Mouse (Mus musculus) monocyte, adult 5-6 weeks (primary cell): ENCODE data around the gene Fsd1l. TPM values are rescaled to one million over a fixed set of nuclear protein-coding genes. Genes with fewer than 3 reads are reported as not detected.
"Not testable (repeated sequence)": the region's sequence is repeated elsewhere in the genome, so short reads cannot be mapped to it uniquely, and the experiment has no call there.

Source experiments
- ATAC-seq: fragments of 153-309, 156-312 bp; replicated peaks from 2 replicates; pipeline ENCODE4 v1.8.0; 2017; ENCODE audit warnings: mild to moderate bottlenecking; ENCODE audit not compliant: low TSS enrichment, insufficient number of reproducible peaks, severe bottlenecking, poor library complexity, low FRiP score
- total RNA-seq: library from RNA; stranded (forward); fragments of 200-1000, 200-491, 200-594 nt; gene quantifications from 3 replicates; pipeline ENCODE4 v1.2.3, GENCODE M21; 2017

The Fsd1l gene
- total RNA-seq, 1 experiment from 2014 or later: 0.19 TPM

DNA sequence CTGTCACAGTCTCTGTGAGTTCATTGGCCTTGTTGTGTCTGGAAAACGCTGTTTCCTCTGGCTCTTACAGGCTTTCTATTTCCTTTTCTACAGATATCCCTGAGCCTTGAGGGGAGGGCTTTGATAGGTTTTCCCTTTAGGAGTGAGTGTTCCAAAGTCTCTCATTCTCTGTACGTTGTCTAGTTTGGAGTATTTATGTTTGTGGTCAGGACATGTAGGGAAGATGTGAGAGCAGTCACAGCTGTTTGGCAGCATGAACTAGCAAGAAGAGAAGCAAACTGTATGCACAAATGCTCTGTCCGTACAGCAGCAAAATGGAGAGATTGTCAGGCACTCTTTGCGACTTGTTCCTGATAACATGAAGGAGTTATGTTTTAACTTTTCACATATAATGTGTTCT, 86.3 kb downstream of the Fsd1l start:
- no peak for ATAC-seq

DNA sequence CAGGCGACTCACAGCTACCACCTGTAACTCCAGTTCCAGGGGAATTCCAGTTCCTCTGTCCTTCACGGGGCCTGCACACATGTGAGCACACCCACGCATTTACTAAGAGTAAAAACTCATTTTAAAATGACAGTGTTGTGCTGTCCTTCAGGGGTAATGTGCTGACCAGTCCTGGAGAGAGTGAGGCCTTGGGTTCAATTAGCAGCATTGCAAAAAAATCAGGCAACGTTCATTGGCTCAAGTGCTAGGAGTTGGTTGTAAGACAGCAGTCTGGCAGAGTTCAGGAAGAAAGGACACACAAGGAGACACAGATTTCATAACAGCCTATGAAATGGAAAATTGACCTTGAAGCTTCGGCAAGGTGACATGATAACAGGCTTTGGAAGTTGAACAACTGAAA, 87.0 kb downstream of the Fsd1l start:
- no peak for ATAC-seq

DNA sequence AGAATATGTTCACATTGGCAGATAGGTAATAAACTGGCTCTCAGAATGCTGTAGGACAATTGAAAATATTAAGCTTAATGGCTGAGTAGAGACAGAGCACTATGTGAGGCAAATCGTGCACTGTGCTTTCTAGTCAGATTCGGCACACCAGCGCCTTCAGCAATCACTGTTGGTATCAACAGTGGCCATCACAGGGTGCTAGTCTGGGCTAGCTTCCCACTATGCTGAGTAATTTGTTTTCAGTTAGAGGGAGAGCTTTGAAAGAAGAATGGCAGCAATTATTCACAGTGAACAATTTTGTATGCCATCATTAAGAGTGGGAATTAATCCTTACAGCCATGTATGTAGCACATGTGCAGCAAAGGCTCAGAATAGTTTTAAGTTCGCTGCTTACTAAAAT, 91.2 kb downstream of the Fsd1l start:
- no peak for ATAC-seq

DNA sequence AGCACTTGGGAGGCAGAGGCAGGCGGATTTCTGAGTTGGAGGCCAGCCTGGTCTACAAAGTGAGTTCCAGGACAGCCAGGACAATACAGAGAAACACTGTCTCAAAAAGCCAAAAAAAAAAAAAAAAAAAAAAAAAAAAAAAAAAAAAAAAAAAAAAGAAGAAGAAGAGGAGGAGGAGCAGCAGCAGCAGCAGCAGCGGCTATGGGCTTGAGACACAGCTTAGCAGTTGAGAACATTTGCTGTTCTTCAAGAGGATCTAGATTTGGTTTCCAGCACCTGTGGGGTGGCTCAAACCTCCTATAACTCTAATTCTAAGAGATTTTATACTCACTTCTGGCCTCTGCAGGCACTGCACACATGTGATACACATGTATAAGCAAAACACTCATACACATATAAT, 94.8 kb downstream of the Fsd1l start:
- not testable (repeated sequence) for ATAC-seq

DNA sequence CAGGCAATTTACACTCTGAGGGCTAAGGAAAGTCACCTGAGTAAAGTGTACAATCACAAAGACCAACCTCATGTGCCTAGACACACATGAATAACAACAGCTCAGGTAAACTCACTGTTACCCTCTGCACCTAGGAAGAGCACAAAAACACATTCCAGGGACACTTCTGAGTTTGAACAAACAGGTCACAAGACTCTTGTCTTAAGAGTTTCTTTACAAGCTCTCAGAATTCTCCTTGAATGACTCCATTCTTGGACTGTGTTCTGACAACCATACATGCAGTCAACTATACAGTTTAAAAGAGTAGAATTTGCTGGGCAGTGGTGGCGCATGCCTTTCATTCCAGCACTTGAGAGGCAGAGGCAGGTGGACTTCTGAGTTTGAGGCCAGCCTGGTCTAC, 96.8 kb downstream of the Fsd1l start:
- no peak for ATAC-seq

DNA sequence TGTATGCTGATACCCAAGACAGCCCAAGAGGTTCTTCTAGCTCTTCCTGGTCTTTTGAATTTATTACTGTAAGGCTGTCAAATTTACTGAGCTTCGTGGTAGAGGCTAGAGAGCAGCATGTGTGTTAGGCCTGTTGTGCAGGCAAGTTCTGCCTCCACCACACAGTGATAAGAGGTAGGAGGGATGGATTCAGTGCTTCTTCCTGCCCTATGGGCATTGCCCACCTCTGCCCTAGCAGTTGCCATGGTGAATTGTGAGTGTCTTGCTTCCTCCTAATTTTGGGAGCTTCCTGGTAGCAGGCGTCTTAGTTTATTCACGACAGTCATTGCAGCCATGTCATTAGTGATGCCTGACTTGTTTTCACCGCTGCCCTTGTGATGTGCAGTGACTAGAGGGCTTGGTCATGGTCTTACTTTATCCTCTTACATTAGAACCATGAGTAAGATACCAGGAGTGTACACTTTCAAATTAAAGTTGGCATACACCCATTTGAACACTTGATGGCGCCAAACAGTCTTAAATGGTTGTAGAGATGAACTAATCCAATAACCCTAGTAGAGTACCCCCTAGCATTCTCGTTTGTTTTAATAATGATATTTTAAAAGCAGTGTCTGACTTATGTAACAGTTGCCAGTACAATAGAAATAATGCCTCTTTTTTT, 107.8 kb downstream of the Fsd1l start:
- peak; percentile 53; the same call in 1 of the 2 replicates for ATAC-seq

DNA sequence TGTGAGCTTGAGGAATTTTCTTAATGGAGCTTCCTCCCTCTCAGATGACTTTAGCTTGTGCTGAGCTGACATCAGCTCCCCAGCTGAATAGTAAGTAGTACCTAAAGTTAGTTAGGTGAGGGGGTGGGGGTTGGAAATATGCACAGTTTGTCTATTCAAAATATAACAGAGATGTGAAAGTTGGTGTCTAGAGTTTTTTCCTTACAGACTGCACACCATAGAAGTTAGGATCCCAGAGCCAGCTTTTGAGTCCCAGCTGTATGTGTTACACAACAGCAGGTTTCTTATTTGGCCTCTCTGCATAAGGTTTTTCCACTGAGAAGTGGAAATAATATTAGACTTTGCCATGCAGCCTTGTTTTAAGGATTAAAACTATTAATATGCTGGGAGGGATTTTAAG, 118.6 kb downstream of the Fsd1l start:
- ATAC-seq: no peak

DNA sequence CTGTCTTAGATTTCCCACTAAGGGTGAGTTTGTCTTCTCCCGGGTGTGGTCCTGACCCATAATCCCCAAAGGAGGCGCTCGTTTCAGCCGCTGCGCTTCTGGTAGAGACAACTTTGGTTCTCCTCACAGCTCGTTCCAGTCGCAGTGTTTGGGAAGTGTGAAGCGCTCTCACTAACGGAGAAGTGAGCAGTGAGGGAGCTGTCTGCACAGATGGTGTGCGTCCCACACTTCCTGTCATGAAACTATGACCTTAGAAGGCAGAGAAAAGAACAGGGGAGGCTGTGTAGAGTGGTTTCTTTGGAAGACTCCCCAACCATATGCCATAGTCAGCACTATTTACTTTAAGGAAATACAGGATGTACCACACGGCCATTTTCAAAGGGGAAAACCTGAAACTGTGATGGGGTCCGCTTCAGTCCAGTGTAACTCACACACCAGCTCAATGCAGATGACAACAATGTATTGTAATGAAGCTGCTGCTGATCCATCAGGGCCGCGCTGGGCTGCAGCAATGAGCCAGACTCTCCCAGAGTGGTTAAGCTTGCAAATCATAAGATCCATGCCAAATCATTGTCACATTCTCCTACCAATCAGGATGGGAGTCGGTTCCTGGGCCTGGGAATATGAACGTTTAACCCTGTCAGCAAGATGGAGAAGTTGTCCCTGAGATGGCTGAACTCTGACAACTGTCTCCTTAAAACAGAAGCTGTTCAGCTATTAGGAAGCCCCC, 119.3 kb downstream of the Fsd1l start:
- ATAC-seq: no peak

Other genes starting within 250 kb of the Fsd1l start
- 11.0 to 21.2 TPM (median 12.1 TPM) in 3 replicates for gene Slc44a1, start 191.1 kb upstream of the Fsd1l start, total RNA-seq
- 1.8 to 6.3 TPM (median 4.2 TPM) in 3 replicates for gene Fktn, start 82.5 kb downstream of the Fsd1l start, total RNA-seq
- 0.10 TPM in 1 of 3 replicates, not detected in the others for gene Tal2, start 148.2 kb downstream of the Fsd1l start, total RNA-seq
- gene Tmem38b, start 194.6 kb downstream of the Fsd1l start, total RNA-seq: 19.2 to 34.4 TPM (median 29.2 TPM) in 3 replicates